Mouse (Mus musculus) ES-E14 (cell line): Measurements from ENCODE around the gene Fam69a.

Experiments used
- CHD2 ChIP-seq: IDR thresholded peaks from 2 replicates; pipeline ENCODE4 v1.6.1; 2014; ENCODE audit warnings: mild to moderate bottlenecking, low read depth, low read length, inconsistent platforms
- HCFC1 ChIP-seq: IDR thresholded peaks from 2 replicates; pipeline ENCODE4 v1.6.1; 2012; ENCODE audit warnings: low read length, inconsistent platforms, borderline replicate concordance; ENCODE audit not compliant: insufficient read depth
- MAFK ChIP-seq: IDR thresholded peaks from 2 replicates; pipeline ENCODE4 v1.6.1; 2014; ENCODE audit warnings: mild to moderate bottlenecking, low read depth, low read length, inconsistent platforms; ENCODE audit not compliant: insufficient read depth
- ZC3H11A ChIP-seq: IDR thresholded peaks from 2 replicates; pipeline ENCODE4 v1.6.1; 2012; ENCODE audit warnings: low read depth, mild to moderate bottlenecking, inconsistent platforms, low read length, borderline replicate concordance
- ZNF384 ChIP-seq: IDR thresholded peaks from 2 replicates; pipeline ENCODE4 v1.6.1; 2012; ENCODE audit warnings: low read depth, low read length, inconsistent platforms

DNA sequence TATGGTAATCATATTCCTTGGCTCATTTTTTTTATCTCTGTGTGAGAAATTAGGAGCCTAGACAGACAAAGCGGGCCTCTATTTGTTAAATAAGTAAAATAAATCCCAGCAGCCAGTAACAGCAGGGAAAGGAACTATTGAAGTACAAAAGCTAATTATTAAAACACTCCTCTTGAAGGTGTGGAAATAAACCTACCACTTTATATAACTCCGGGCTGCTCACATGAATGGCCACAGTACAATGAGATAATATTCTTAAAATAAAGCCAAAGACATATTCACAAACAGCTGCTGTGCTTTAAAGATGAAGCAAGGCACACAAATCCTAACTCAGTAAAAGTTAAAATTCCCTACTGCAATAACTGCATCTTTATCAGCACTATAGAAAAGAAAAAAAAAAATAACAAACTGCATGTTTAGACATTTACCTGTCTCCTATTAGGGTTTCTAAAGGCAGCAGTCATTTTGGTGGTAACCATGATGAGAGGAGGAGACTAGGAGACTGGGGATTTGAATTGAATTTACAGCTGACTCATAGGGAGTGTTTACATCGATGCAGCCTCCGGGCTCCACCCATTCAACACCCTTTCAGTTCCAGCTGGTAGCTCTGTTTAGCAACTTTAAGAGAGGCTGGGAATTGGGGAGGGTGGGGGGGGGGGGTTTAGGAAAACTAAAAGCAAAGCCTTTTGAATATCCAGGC, 112.2 kb downstream of the Fam69a start, which contains the start of gene Evi5:
- TF ChIP-seq MAFK = peak; percentile 75; the same call in 1 of the 2 replicates
- TF ChIP-seq ZC3H11A = no peak
- TF ChIP-seq ZNF384 = no peak
- no peak; the same call in 1 of the 2 replicates for TF ChIP-seq CHD2
- TF ChIP-seq HCFC1 = no peak
